Mouse (Mus musculus) activated CD4-positive, CD25-positive, alpha-beta regulatory T cell, adult 4 months (primary cell): ENCODE data around the gene Thsd1. TPM values are rescaled to one million over a fixed set of nuclear protein-coding genes. Genes with fewer than 3 reads are reported as not detected.
"Not testable (repeated sequence)": the region's sequence is repeated elsewhere in the genome, so short reads cannot be mapped to it uniquely, and the experiment has no call there.

Experiments used
- ATAC-seq: one replicate; pipeline ENCODE4 v1.8.0; 2017
- polyA plus RNA-seq, 2 experiments: library from polyadenylated mRNA; unstranded; fragments of 100-300 nt; shearing (Covaris generic); gene quantifications; one replicate each; pipeline ENCODE4 v1.2.1; 2017

Thsd1 gene
- polyA plus RNA-seq, 2 experiments from 2014 or later = 0.10 TPM; not detected in 1

DNA sequence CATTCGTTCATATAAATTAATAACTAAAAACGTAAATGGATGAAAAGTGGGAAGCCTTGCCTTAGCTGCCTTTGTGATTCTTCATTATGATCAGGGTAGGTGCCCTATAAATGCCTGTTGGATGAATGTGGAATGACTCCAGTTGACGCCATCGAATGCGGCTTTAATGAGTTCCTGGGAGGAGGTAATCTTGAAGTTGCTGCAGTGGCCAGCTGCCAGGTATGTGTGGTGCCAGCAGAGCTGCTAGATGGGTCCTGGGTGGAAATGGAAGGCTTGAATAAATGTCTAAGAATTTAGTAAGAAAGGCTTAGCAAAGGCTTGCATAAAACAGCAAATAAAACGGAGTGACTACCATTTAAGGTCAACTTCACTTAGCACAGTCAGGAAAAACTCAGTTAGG, 37.7 kb downstream of the Thsd1 start:
- no peak for ATAC-seq

DNA sequence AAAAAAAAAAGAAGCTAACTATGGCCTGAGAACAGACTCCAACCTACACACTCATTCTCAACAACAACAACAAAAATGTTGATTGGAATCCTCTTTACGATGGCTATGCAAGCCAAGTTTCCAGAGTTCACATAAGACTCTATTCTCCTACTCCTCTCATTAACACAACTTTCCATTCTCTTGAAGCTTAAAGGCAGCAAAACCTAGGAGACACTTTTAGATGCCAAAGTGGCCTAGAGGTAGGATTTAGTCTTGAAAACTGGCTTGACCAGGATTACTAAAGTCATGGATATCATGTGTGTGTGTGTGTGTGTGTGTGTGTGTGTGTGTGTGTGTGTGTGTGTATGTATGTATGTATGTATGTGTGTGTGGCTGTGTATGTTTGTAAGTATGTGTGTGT, 38.1 kb downstream of the Thsd1 start:
- no peak for ATAC-seq

DNA sequence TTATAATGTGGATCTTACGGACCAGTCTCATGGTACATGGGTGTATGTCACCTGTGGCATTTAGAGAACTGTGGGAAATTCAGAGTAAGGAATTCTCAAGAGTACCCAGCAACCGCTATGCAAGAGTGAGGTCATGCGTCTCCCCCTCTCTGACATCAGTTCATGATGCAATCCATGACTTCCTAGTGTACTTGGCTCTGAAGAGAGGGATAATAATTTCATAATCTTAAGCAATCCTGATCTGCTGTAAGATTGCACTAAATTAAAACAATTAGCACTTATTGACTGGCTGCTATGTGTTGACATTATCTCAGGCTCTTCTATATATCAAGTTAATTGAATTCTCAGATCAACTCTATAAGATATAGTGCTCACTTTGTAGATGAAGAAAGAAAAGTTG, 39.7 kb downstream of the Thsd1 start:
- no peak for ATAC-seq

DNA sequence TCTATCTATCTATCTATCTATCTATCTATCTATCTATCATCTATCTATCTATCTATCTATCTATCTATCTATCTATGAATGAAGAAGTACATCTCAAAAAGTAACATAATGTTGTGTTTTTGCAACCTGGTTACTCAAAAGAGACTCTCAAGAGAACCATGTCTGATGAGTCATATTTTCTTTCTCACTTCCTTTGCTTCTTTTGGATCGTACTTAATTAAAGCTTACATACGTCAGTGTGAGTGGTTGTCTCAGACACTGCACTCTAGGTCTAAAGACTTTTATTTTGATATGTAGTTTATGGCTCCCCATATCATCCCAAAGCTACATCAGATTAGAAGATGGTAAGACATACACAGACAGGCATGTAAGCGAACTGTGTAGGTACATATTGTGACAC, 46.0 kb downstream of the Thsd1 start:
- no peak for ATAC-seq

DNA sequence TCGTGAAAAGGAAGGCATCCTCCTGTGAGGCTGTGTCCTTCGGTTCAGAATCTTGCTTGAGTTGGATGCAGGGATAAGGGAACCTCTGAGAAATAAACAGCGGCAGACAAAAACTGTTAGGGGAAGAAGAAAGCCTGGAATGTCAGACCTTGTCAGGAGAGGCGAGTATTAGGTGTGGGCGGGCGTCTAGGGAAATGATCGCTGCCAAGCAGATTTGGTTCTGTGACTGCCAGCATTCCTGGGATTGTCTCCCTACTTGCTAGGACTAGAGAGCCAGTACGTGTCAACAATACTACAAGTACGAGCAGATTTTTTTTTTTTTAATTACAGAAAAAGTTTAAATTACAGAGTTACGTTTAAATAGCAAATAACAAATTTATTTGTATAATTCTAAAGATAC, 47.5 kb downstream of the Thsd1 start:
- no peak for ATAC-seq

DNA sequence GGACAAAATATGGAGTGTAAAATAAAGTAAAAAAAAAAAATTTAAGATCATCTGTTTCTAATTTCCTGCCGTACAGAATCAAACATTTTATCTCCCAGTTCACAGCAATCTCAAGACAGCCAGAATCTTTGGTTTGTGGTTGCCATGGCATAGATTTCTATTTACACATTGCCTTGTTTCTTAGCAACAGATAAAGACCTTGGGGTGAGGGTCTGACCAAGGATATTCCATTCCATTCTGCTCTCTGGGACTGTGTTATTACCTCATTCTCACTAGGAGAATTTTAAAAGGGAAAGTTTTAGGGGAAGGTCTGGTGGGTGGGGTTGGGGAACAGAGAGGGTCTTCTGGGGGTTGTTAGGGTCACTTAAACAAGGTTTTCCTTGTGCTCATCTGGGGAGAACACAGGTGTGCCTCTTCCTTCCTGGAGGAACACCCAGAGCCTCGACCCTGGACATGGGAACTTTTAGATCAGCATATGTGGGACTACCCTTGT, 55.9 kb downstream of the Thsd1 start, which contains the start of gene Tpte:
TSS of gene Tpte (plus strand) at position 443 of the 493 bp plus-strand sequence.
- no peak for ATAC-seq

DNA sequence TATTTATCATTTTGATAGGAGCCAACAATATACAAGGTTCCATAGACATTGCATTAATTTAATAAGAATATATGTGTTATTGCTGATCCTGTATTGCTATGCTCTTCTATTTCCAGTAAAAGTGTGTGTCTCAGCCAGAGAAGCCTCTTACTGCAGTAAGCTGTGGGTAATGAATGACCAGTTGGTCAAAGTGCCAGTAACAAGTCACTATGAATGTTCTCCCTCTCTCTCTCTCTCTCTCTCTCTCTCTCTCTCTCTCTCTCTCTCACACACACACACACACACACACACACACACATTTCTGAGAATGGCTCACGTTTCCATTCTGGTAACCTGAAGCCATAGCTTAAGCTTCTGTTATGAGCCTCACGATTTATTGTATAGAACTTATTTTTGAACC, 75.2 kb downstream of the Thsd1 start:
- ATAC-seq = no peak

DNA sequence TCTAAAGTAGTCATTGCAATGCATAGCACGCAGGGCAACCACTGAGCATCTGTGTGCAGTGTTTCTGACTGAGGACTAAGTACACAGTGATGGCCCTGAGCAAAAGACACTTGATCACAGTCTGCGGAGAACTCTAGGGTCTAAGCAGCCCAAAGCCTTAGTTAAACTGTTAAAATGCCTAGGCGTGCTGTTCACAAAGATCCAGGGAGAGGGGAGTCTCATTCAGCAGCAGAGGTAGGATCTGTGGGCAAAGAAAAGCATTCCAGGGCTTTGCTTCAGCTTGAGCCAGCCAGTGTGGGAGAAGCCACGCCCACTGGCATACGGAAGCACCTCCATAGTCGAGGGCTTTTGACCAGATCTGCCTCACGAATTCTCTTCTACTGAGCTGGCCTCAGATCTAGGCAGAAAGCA, 75.8 kb downstream of the Thsd1 start:
- no peak for ATAC-seq

DNA sequence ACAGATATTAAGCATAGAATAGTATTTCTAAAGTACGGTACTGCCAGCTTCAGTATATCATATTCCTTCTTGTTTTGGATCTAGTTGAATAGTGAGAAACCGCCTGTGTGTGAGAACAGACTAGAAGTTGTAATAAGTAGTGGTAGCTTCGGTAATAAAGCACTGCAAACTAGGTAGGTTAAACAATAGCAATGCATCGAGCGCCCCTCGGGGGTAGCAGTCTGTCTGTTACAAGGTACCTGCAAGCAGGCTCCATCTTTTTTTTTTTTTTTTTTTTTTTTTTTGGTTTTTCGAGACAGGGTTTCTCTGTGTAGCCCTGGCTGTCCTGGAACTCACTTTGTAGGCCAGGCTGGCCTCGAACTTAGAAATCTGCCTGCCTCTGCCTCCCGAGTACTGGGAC, 76.9 kb downstream of the Thsd1 start:
- not testable (repeated sequence) for ATAC-seq

DNA sequence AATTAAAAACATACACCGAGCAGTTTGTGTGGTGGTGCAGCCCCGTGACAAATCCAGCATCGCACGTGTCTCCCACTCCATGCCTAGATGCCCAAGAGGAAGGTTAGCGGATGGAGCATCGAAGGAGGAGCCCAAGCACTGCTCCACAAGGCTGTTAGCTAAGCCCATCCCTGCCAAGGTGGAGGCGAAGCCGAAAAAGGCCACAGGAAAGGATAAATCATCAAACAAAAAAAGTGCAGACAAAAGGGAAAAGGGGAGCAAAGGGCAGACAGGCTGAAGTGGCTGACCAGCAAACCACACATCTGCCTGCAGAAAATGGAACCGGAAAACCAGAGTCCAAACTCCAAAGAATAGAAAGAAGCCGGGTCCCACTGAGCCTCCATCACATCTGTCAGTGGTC, 79.9 kb downstream of the Thsd1 start:
- no peak for ATAC-seq

Other genes starting within 250 kb of the Thsd1 start
- not detected for gene Atp7b, start 167.0 kb upstream of the Thsd1 start, polyA plus RNA-seq
- 10 to 100 TPM; 19.7 to 20.2 TPM for gene Alg11, start 166.6 kb upstream of the Thsd1 start, polyA plus RNA-seq
- gene Nek5, start 102.3 kb upstream of the Thsd1 start, polyA plus RNA-seq = under 1 TPM in 1 of 2 experiments, not detected in 1; 0.22 TPM
- gene Nek3, start 60.9 kb upstream of the Thsd1 start, polyA plus RNA-seq = 1 to 10 TPM; 4.6 to 6.1 TPM
- 10 to 100 TPM; 13.3 to 14.9 TPM for gene Ckap2, start 41.5 kb upstream of the Thsd1 start, polyA plus RNA-seq
- 10 to 100 TPM; 30.5 to 41.2 TPM for gene Vps36, start 34.5 kb upstream of the Thsd1 start, polyA plus RNA-seq
- gene Tpte, start 56.1 kb downstream of the Thsd1 start, polyA plus RNA-seq = not detected
- gene Slc25a15, start 171.3 kb downstream of the Thsd1 start, polyA plus RNA-seq = 1 to 10 TPM; 2.9 to 3.8 TPM
- gene Mrps31, start 184.0 kb downstream of the Thsd1 start, polyA plus RNA-seq = 10 to 100 TPM; 21.4 to 22.8 TPM